ENCODE assay signal across 8 mouse cellular contexts in the genomic region with DNA sequence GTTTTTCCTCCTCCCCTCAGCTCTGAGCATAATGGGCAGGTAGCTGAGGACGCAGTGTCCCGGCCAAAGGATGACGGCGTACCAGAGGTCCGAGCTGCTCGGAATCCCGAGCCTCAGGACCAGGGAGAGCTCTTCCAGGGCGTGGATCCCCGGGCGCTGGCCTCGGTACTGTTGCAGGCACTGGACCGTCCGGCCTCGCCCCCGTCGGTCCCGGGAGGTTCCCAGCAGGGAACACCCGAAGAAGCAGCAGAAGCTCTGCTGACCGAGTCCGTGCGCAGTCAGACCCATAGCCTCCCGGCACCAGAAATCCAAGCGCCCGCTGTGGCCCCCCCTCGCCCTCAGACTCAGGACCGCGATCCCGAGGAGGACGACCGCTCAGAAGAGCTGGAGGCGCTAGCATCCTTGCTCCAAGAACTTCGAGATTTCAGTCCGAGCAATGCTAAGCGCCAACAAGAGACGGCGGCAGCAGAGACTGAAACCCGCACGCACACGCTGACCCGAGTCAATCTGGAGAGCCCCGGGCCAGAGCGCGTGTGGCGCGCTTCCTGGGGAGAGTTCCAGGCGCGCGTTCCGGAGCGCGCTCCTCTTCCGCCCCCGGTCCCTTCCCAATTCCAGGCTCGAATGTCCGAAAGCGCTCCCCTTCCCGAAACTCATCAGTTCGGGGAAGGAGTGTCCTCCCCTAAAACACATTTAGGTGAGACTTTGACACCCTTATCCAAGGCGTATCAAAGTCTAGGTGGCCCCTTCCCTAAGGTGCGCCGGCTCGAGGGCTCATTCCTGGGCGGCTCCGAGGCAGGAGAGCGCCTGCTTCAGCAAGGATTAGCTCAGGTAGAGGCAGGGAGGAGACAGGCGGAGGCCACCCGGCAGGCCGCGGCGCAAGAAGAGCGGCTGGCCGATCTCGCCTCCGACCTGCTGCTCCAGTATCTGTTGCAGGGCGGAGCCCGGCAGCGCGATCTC. TPM values are rescaled to one million over a fixed set of nuclear protein-coding genes. Genes with fewer than 3 reads are reported as not detected.
DNase-seq lines count a peak whose midpoint lies in the region; ATAC-seq and TF ChIP-seq lines count a peak whose summit lies in the region.

No protein-coding gene starts in this region.

- no peak for TF ChIP-seq EP300 in CH12.LX (IDR thresholded peaks at IDR 0.05; ENCODE audit: low read length)

- in situ Hi-C loops in CH12.LX (cut with MboI; ENCODE audit: low pct_ligation_motif_present, low pct_unique_long_range_greater_than_20kb, low sequenced_read_pairs) = no loop called here

- DNase-seq in heart, postnatal 25 days (ENCODE audit: low spot score) = no peak
- DNase-seq in CH12.LX (ENCODE audit: extremely low read depth) = no peak
- peak; percentile 27 to 29 for DNase-seq in adrenal gland, postnatal 4 days (ENCODE audit: low spot score in 2 of 2)
- DNase-seq in limb, embryonic 10.5 days (ENCODE audit: low spot score) = peak; percentile 55
- no peak for DNase-seq in midbrain, postnatal 0 days (ENCODE audit: low spot score)
- DNase-seq in spleen, postnatal 36 days (ENCODE audit: low spot score in 2 of 2) = no peak

- no peak for TF ChIP-seq POLR2A in CH12.LX (IDR thresholded peaks at IDR 0.05; ENCODE audit: low read depth, low read length)

- no peak for TF ChIP-seq RAD21 in CH12.LX (IDR thresholded peaks at IDR 0.05; ENCODE audit: low read depth, low read length)

- H3K27me3 ChIP-seq in heart, embryonic 11.5 days (ENCODE audit: control insufficient read depth, insufficient read depth, low read length) = peaks cover 55% of the 10 kb centered on the region
- peaks cover 51% of the 10 kb centered on the region for H3K27me3 ChIP-seq in CH12.LX (replicated peaks)
- peaks cover 60% of the 10 kb centered on the region for H3K27me3 ChIP-seq in heart, embryonic 14.5 days (ENCODE audit: control insufficient read depth, insufficient read depth, low read length)
- peaks cover 89% of the 10 kb centered on the region for H3K27me3 ChIP-seq in limb, embryonic 10.5 days (ENCODE audit: low read depth, poor library complexity, severe bottlenecking)
- H3K27me3 ChIP-seq in midbrain, postnatal 0 days (ENCODE audit: insufficient read depth, low read length) = peaks cover 18% of the 10 kb centered on the region

- H3K27ac ChIP-seq in heart, embryonic 11.5 days (ENCODE audit: low read depth, low read length) = no peak overlapping the region
- no peak overlapping the region for H3K27ac ChIP-seq in CH12.LX (ENCODE audit: insufficient read depth, low read depth)
- H3K27ac ChIP-seq in heart, embryonic 14.5 days (replicated peaks in 1 of 2; ENCODE audit: control insufficient read depth in 1 of 2, insufficient read depth in 1 of 2, low read depth in 2 of 2, low read length in 2 of 2) = no peak overlapping the region
- no peak overlapping the region for H3K27ac ChIP-seq in limb, embryonic 10.5 days
- H3K27ac ChIP-seq in midbrain, postnatal 0 days (ENCODE audit: low read depth, low read length) = peak overlapping the region; percentile 62; the same call in 1 of the 2 replicates

- H3K9ac ChIP-seq in heart, embryonic 11.5 days (ENCODE audit: low read depth, low read length) = no peak overlapping the region
- peak overlapping the region; percentile 7; the same call in 1 of the 2 replicates for H3K9ac ChIP-seq in CH12.LX (ENCODE audit: insufficient read depth, low read depth)
- H3K9ac ChIP-seq in heart, embryonic 14.5 days (ENCODE audit: low read length) = no peak overlapping the region
- peak overlapping the region; percentile 74 for H3K9ac ChIP-seq in midbrain, postnatal 0 days (replicated peaks; ENCODE audit: low read length, poor library complexity, severe bottlenecking)

- dilution Hi-C loops in CH12.LX (cut with MboI; ENCODE audit: extremely low pct_ligation_motif_present, extremely low pct_unique_long_range_greater_than_20kb, low sequenced_read_pairs) = no loop called here

- H3K4me3 ChIP-seq in heart, embryonic 11.5 days (ENCODE audit: low read depth, low read length) = peak overlapping the region; percentile 53
- H3K4me3 ChIP-seq in CH12.LX (replicated peaks in 1 of 3; ENCODE audit: low read depth in 2 of 3, low read length in 2 of 3, poor library complexity in 1 of 3) = peak overlapping the region in 2 of 3 experiments; percentile 49 to 72
- peak overlapping the region; percentile 37 to 50 for H3K4me3 ChIP-seq in heart, embryonic 14.5 days (ENCODE audit: control insufficient read depth in 1 of 2, insufficient read depth in 1 of 2, low read depth in 1 of 2, low read length in 2 of 2)
- H3K4me3 ChIP-seq in limb, embryonic 10.5 days = peak overlapping the region; percentile 57
- H3K4me3 ChIP-seq in midbrain, postnatal 0 days (ENCODE audit: low read depth, low read length) = peak overlapping the region; percentile 58

- no peak for ATAC-seq in heart, embryonic 11.5 days (replicated peaks; ENCODE audit: insufficient number of reproducible peaks, low FRiP score, low TSS enrichment)
- no peak for ATAC-seq in heart, embryonic 14.5 days (ENCODE audit: insufficient number of reproducible peaks, insufficient read depth, low FRiP score, low read depth)
- no peak for ATAC-seq in midbrain, postnatal 0 days (ENCODE audit: low FRiP score)

- intact Hi-C loops in heart, postnatal 25 days (cut with DNase I) = no loop called here

- H3K4me1 ChIP-seq in heart, embryonic 11.5 days (ENCODE audit: control insufficient read depth, insufficient read depth, low read length) = peaks cover 22% of the 10 kb centered on the region
- peaks cover 10 to 36% of the 10 kb centered on the region in 2 experiments for H3K4me1 ChIP-seq in CH12.LX (ENCODE audit: control insufficient read depth in 1 of 2, insufficient read depth in 2 of 2)
- H3K4me1 ChIP-seq in heart, embryonic 14.5 days (ENCODE audit: control insufficient read depth in 2 of 2, insufficient read depth in 2 of 2, low read length in 2 of 2) = peaks cover 18 to 25% of the 10 kb centered on the region in 2 experiments
- H3K4me1 ChIP-seq in limb, embryonic 10.5 days = peaks cover 46% of the 10 kb centered on the region
- peaks cover 4% of the 10 kb centered on the region; the same call in 1 of the 2 replicates for H3K4me1 ChIP-seq in midbrain, postnatal 0 days (ENCODE audit: insufficient read depth, low read length)

- peak overlapping the region; percentile 99 for H3K4me2 ChIP-seq in heart, embryonic 11.5 days
- H3K4me2 ChIP-seq in CH12.LX (ENCODE audit: insufficient read depth, low read depth, poor library complexity, severe bottlenecking) = peak overlapping the region; percentile 87
- peak overlapping the region; percentile 98 for H3K4me2 ChIP-seq in heart, embryonic 14.5 days (ENCODE audit: low read length)
- peak overlapping the region; percentile 95 for H3K4me2 ChIP-seq in midbrain, postnatal 0 days (ENCODE audit: low read depth, low read length, poor library complexity, severe bottlenecking)

- WGBS in heart, embryonic 11.5 days (ENCODE audit: insufficient replicate concordance) = 2% methylated on average over 78 of the region's 78 CpGs
- 1% methylated on average over 78 of the region's 78 CpGs for WGBS in heart, embryonic 14.5 days
- 1% methylated on average over 78 of the region's 78 CpGs for WGBS in limb, embryonic 10.5 days
- WGBS in midbrain, postnatal 0 days = 1% methylated on average over 77 of the region's 78 CpGs

- TF ChIP-seq CTCF in CH12.LX (conservative IDR thresholded peaks at IDR 0.05 in 1 of 2, IDR thresholded peaks at IDR 0.05 in 1 of 2; ENCODE audit: low read depth in 2 of 2, low read length in 2 of 2) = no peak
- no peak for TF ChIP-seq CTCF in midbrain, postnatal 0 days (IDR thresholded peaks at IDR 0.05)

- H3K9me3 ChIP-seq in heart, embryonic 11.5 days (replicated peaks; ENCODE audit: control insufficient read depth, low read length) = no peaks in the 10 kb centered on the region
- H3K9me3 ChIP-seq in CH12.LX (replicated peaks; ENCODE audit: low read length) = peaks cover 16% of the 10 kb centered on the region
- H3K9me3 ChIP-seq in heart, embryonic 14.5 days (ENCODE audit: control insufficient read depth, low read length) = no peaks in the 10 kb centered on the region
- no peaks in the 10 kb centered on the region for H3K9me3 ChIP-seq in limb, embryonic 10.5 days (replicated peaks)
- no peaks in the 10 kb centered on the region for H3K9me3 ChIP-seq in midbrain, postnatal 0 days (ENCODE audit: low read length)

- no peaks in the 10 kb centered on the region for H3K79me2 ChIP-seq in CH12.LX (replicated peaks; ENCODE audit: control insufficient read depth, extremely low read depth, insufficient read depth, poor library complexity, severe bottlenecking)

- H3K36me3 ChIP-seq in heart, embryonic 11.5 days (ENCODE audit: control insufficient read depth, insufficient read depth, low read length) = no peaks in the 10 kb centered on the region
- peaks cover 6 to 21% of the 10 kb centered on the region in 2 experiments for H3K36me3 ChIP-seq in CH12.LX (replicated peaks in 1 of 2; ENCODE audit: control insufficient read depth in 1 of 2, insufficient read depth in 1 of 2, low read length in 1 of 2)
- H3K36me3 ChIP-seq in heart, embryonic 14.5 days (ENCODE audit: control insufficient read depth, insufficient read depth, low read length) = peaks cover 15% of the 10 kb centered on the region
- peaks cover 15% of the 10 kb centered on the region for H3K36me3 ChIP-seq in limb, embryonic 10.5 days
- H3K36me3 ChIP-seq in midbrain, postnatal 0 days (ENCODE audit: insufficient read depth, low read length) = peaks cover 12% of the 10 kb centered on the region

RNA-seq across cellular contexts. Expression of a gene that starts 5.2 kb away (rescaled TPM):
- polyA plus RNA-seq in heart, embryonic 11.5 days (2014; fragmentation: Nextera tagmentation; extraction: Ambion mirVana) = 0.20 TPM in 1 of 2 replicates, not detected in the other
- total RNA-seq in heart, postnatal 25 days (2021) = not detected
- total RNA-seq in CH12.LX (2012; rRNA removed) = 0.38 TPM in 1 of 2 replicates, not detected in the other
- total RNA-seq in CH12.LX (2014; rRNA removed) = not detected in 2 replicates
- polyA plus RNA-seq in CH12.LX (2012; ENCODE audit: insufficient read length, low read depth) = not detected in 2 replicates
- 10 to 100 TPM; 15.3 to 17.2 TPM for total RNA-seq in adrenal gland, postnatal 4 days (2021)
- 0.09 TPM in 1 of 2 replicates, not detected in the other for polyA plus RNA-seq in heart, embryonic 14.5 days (2014; fragmentation: Nextera tagmentation; extraction: Ambion mirVana)
- 0.16 TPM in 1 of 2 replicates, not detected in the other for polyA plus RNA-seq in limb, embryonic 10.5 days (2016; fragmentation: Nextera tagmentation; extraction: Ambion mirVana)
- 103 and 154 TPM in 2 replicates for total RNA-seq in midbrain, postnatal 0 days (2014; rRNA removed)
- 46.8 and 49.1 TPM in 2 replicates for polyA plus RNA-seq in midbrain, postnatal 0 days (2015; fragmentation: Nextera tagmentation; extraction: Ambion mirVana)

RNA-seq across cellular contexts. Expression of a gene that starts 14.6 kb away (rescaled TPM):
- polyA plus RNA-seq in heart, embryonic 11.5 days (2014; fragmentation: Nextera tagmentation; extraction: Ambion mirVana) = 131 and 145 TPM in 2 replicates
- 10 to 100 TPM; 34.4 to 43.0 TPM for total RNA-seq in heart, postnatal 25 days (2021)
- total RNA-seq in CH12.LX (2012; rRNA removed) (98.8 and 113 TPM in 2 replicates), CH12.LX (2014; rRNA removed) (68.0 and 77.8 TPM in 2 replicates)
- 102 and 115 TPM in 2 replicates for polyA plus RNA-seq in CH12.LX (2012; ENCODE audit: insufficient read length, low read depth)
- 100 to 1,000 TPM; 121 to 124 TPM for total RNA-seq in adrenal gland, postnatal 4 days (2021)
- polyA plus RNA-seq in heart, embryonic 14.5 days (2014; fragmentation: Nextera tagmentation; extraction: Ambion mirVana) = 117 and 120 TPM in 2 replicates
- 155 and 170 TPM in 2 replicates for polyA plus RNA-seq in limb, embryonic 10.5 days (2016; fragmentation: Nextera tagmentation; extraction: Ambion mirVana)
- total RNA-seq in midbrain, postnatal 0 days (2014; rRNA removed) = 139 and 144 TPM in 2 replicates
- polyA plus RNA-seq in midbrain, postnatal 0 days (2015; fragmentation: Nextera tagmentation; extraction: Ambion mirVana) = 308 and 311 TPM in 2 replicates

RNA-seq across cellular contexts. Expression of a gene that starts 40.7 kb away (rescaled TPM):
- 0.52 and 0.97 TPM in 2 replicates for polyA plus RNA-seq in heart, embryonic 11.5 days (2014; fragmentation: Nextera tagmentation; extraction: Ambion mirVana)
- 10 to 100 TPM; 18.3 to 27.6 TPM for total RNA-seq in heart, postnatal 25 days (2021)
- total RNA-seq in CH12.LX (2012; rRNA removed) (0.34 and 0.51 TPM in 2 replicates), CH12.LX (2014; rRNA removed) (0.84 and 1.8 TPM in 2 replicates)
- 0.44 and 0.61 TPM in 2 replicates for polyA plus RNA-seq in CH12.LX (2012; ENCODE audit: insufficient read length, low read depth)
- 1 to 10 TPM; 1.7 to 2.2 TPM for total RNA-seq in adrenal gland, postnatal 4 days (2021)
- polyA plus RNA-seq in heart, embryonic 14.5 days (2014; fragmentation: Nextera tagmentation; extraction: Ambion mirVana) = 0.93 and 1.0 TPM in 2 replicates
- 0.36 and 0.39 TPM in 2 replicates for polyA plus RNA-seq in limb, embryonic 10.5 days (2016; fragmentation: Nextera tagmentation; extraction: Ambion mirVana)
- 3.3 and 3.7 TPM in 2 replicates for total RNA-seq in midbrain, postnatal 0 days (2014; rRNA removed)
- polyA plus RNA-seq in midbrain, postnatal 0 days (2015; fragmentation: Nextera tagmentation; extraction: Ambion mirVana) = 0.06 and 0.30 TPM in 2 replicates

RNA-seq across cellular contexts. Expression of a gene that starts 43.5 kb away (rescaled TPM):
- 92.4 and 92.9 TPM in 2 replicates for polyA plus RNA-seq in heart, embryonic 11.5 days (2014; fragmentation: Nextera tagmentation; extraction: Ambion mirVana)
- 10 to 100 TPM; 57.2 to 67.0 TPM for total RNA-seq in heart, postnatal 25 days (2021)
- 60.1 and 67.3 TPM in 2 replicates for total RNA-seq in CH12.LX (2012; rRNA removed)
- total RNA-seq in CH12.LX (2014; rRNA removed) = 36.8 and 39.6 TPM in 2 replicates
- 83.5 and 99.2 TPM in 2 replicates for polyA plus RNA-seq in CH12.LX (2012; ENCODE audit: insufficient read length, low read depth)
- 10 to 100 TPM; 57.4 to 60.6 TPM for total RNA-seq in adrenal gland, postnatal 4 days (2021)
- 77.0 and 83.5 TPM in 2 replicates for polyA plus RNA-seq in heart, embryonic 14.5 days (2014; fragmentation: Nextera tagmentation; extraction: Ambion mirVana)
- polyA plus RNA-seq in limb, embryonic 10.5 days (2016; fragmentation: Nextera tagmentation; extraction: Ambion mirVana) = 116 and 119 TPM in 2 replicates
- total RNA-seq in midbrain, postnatal 0 days (2014; rRNA removed) = 85.4 and 100 TPM in 2 replicates
- polyA plus RNA-seq in midbrain, postnatal 0 days (2015; fragmentation: Nextera tagmentation; extraction: Ambion mirVana) = 153 and 176 TPM in 2 replicates

RNA-seq across cellular contexts. Expression of a gene that starts 44.5 kb away (rescaled TPM):
- 33.0 and 36.4 TPM in 2 replicates for polyA plus RNA-seq in heart, embryonic 11.5 days (2014; fragmentation: Nextera tagmentation; extraction: Ambion mirVana)
- total RNA-seq in heart, postnatal 25 days (2021) = 10 to 100 TPM; 37.5 to 40.4 TPM
- total RNA-seq in CH12.LX (2012; rRNA removed) = 38.2 and 45.2 TPM in 2 replicates
- total RNA-seq in CH12.LX (2014; rRNA removed) = 8.8 and 9.9 TPM in 2 replicates
- 22.2 and 23.6 TPM in 2 replicates for polyA plus RNA-seq in CH12.LX (2012; ENCODE audit: insufficient read length, low read depth)
- total RNA-seq in adrenal gland, postnatal 4 days (2021) = 10 to 100 TPM; 60.4 to 64.7 TPM
- polyA plus RNA-seq in heart, embryonic 14.5 days (2014; fragmentation: Nextera tagmentation; extraction: Ambion mirVana) = 36.7 and 38.3 TPM in 2 replicates
- 39.4 and 40.8 TPM in 2 replicates for polyA plus RNA-seq in limb, embryonic 10.5 days (2016; fragmentation: Nextera tagmentation; extraction: Ambion mirVana)
- 44.5 and 68.1 TPM in 2 replicates for total RNA-seq in midbrain, postnatal 0 days (2014; rRNA removed)
- polyA plus RNA-seq in midbrain, postnatal 0 days (2015; fragmentation: Nextera tagmentation; extraction: Ambion mirVana) = 26.7 and 29.3 TPM in 2 replicates

Comparison
In these comparisons a context has a peak if more than half of its experiments do, and no peak if none do; other contexts are left out.
1. H3K9ac ChIP-seq: peak in CH12.LX (single experiment) and midbrain, postnatal 0 days (single experiment); none in heart, embryonic 11.5 days (single experiment) and heart, embryonic 14.5 days (single experiment).
2. DNase-seq: peak in adrenal gland, postnatal 4 days (2 of 2) and limb, embryonic 10.5 days (single experiment); none in heart, postnatal 25 days (single experiment), CH12.LX (single experiment), midbrain, postnatal 0 days (single experiment) and spleen, postnatal 36 days (0 of 2).
3. RNA of a gene that starts 5.2 kb away (polyA plus RNA-seq): 46.8 to 49.1 TPM in midbrain, postnatal 0 days; 0.20 TPM in heart, embryonic 11.5 days, 0.16 TPM in limb, embryonic 10.5 days, 0.09 TPM in heart, embryonic 14.5 days and not detected in CH12.LX; every median in the first group is over 10 times any median in the second.
4. Peak in every context shown above with its lines, with median percentiles within 50 percentile points of each other: H3K4me2 ChIP-seq and H3K4me3 ChIP-seq.